Mouse (Mus musculus) testis, adult 2 months (tissue): ENCODE measurements around the gene Lima1.
"Not testable (repeated sequence)": the region's sequence is repeated elsewhere in the genome, so short reads cannot be mapped to it uniquely, and the experiment has no call there.

Experiments used
- CTCF ChIP-seq: fragments of 200-500 bp; IDR thresholded peaks from 2 replicates; pipeline ENCODE4 v1.5.1; 2012; ENCODE audit warnings: low read depth, mild to moderate bottlenecking, inconsistent platforms, low read length, moderate library complexity; ENCODE audit not compliant: control insufficient read depth, insufficient read depth, insufficient replicate concordance
- POLR2A ChIP-seq: fragments of 200-500 bp; IDR thresholded peaks from 2 replicates; pipeline ENCODE4 v1.6.1; 2012; ENCODE audit warnings: low read depth, mild to moderate bottlenecking, inconsistent platforms, low read length, moderate library complexity; ENCODE audit not compliant: control insufficient read depth

DNA sequence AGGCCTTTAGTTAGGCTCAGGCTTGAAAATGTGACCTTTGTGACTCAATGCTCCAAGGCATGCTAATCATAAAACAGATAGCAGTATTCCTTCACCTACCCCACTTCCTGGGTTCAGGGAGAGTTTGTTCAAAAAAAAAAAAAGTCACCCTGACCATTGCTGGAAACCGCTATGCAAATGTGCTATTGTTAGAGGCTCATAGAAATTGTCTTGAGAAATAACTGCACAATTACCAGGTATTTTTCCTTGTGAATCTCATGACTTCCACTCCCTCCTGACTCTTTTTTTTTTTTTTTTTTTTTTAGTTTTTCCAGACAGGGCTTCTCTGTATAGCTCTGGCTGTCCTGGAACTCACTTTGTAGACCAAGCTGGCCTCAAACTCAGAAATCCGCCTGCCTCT, 11.9 kb upstream of the Lima1 start:
- not testable (repeated sequence) for TF ChIP-seq CTCF, POLR2A
